Mouse (Mus musculus) cerebellum, adult 9-11 months (tissue): ENCODE data around the gene Rbbp5.
A peak's percentile ranks its signal among the peaks of the same experiment; 100 is the strongest.
"Not testable (repeated sequence)": the region's sequence is repeated elsewhere in the genome, so short reads cannot be mapped to it uniquely, and the experiment has no call there.

Source experiments
- DNase-seq: peaks from one replicate; pipeline ENCODE4 v3.0.0; 2022

Rbbp5 gene

GRCm38 (mm10) chr1:132476928-132477691 is at the start of gene Rbbp5:
Gene Rbbp5, plus strand, starts transcription at chr1:132477365.
- DNase-seq, result peak; percentile 86

GRCm38 (mm10) chr1:132430818-132431217 is 46.3 kb upstream of the Rbbp5 start:
- DNase-seq, result no peak

- peak; percentile 55 for DNase-seq
Observed at GRCm38 (mm10) chr1:132431716-132432115, 45.4 kb upstream of the Rbbp5 start.

DNA sequence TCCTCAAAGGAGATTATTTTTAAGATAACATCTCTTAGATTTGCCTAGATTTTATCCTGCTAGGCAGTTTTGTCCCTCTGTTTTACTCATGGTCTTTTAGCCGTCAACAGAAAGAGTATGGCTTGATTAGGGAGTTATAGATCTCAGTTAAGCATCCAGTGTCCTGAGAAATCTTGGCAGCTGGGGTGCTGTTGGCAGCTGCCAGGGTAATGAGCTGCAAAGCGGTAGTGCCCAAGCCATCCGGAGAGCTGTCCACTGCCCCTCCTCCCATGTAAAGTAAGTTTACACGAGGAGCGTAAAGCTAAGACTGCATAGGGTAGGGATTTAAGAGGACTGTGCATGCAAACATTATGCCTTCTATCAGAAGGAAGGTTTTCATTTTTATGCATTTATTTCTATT is 43.8 kb upstream of the Rbbp5 start:
- DNase-seq, result no peak

GRCm38 (mm10) chr1:132434032-132434431 is 43.1 kb upstream of the Rbbp5 start:
- no peak for DNase-seq

DNA sequence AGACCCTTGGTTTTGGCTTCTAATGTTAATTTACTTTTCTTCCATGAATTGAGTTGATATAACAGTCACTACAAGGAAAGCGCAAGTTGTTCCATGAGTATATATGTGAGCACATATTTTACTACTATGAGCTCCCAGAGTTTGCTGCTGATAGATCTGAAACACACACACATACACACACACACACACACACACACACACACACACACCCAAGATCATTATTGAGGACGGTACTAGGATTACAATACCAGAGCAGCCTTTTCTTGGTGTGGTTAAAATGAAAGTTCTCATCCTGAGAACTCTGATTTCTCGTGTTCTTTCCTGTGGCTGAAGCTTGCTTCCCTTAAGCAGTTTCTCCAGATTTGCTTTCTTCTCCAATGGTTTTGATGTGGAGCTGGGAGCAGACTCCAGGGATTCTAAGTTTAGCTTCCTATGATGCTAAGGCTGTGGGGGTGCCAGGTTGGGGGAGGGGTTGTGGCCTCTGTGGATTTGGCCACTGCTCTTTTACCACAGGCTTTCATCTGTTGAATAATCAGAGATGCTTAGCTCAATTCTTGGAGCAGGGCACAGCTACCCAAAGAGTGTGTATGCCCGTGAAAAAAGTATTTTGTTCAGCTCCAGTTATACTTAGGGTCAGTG is 40.7 kb upstream of the Rbbp5 start:
- no peak for DNase-seq

DNA sequence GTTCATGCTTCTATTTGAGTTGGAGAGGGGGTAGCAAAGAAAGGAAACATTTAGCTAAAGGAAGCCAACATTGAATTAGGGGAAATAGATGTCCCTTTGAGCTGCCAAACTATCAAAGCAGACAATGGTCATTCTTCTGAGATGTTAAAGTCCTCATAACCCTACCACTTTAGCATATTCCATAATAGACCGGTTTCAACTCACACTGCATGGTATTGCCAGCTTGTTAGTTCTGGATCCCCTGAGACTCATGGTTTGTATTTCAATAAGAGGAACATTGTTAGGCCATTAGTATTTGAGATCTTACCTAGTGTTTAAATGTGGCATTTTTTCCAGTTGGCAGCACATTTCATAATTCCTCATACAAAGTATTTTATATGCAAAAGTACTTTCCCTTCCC is 40.2 kb upstream of the Rbbp5 start:
- DNase-seq, result no peak

DNA sequence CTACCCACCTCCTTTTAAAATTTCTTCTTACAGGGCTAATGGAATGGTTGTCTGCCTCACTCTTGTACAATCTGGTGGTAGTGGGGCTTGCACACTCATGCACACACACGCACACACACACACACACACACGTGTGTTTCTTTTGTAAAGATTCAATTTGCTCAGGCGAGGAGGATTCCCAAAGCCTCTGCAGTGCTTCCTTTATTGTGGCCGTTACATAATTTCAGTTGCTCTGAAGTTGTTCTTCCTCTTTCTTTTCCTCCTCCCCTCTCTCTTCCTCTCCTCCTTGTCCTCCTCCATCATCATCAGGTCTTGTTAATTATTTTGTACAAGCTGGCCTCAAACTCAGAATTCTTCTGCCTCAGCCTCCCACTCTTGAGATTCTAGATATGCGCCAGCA is 39.8 kb upstream of the Rbbp5 start:
- no peak for DNase-seq

GRCm38 (mm10) chr1:132440896-132441435 is 36.2 kb upstream of the Rbbp5 start:
- DNase-seq, result no peak

GRCm38 (mm10) chr1:132449742-132450141 is 27.4 kb upstream of the Rbbp5 start:
- DNase-seq, result no peak

- DNase-seq, result no peak
Observed at GRCm38 (mm10) chr1:132464651-132465050, 12.5 kb upstream of the Rbbp5 start.

GRCm38 (mm10) chr1:132468926-132469325 is 8.2 kb upstream of the Rbbp5 start:
- no peak for DNase-seq

DNA sequence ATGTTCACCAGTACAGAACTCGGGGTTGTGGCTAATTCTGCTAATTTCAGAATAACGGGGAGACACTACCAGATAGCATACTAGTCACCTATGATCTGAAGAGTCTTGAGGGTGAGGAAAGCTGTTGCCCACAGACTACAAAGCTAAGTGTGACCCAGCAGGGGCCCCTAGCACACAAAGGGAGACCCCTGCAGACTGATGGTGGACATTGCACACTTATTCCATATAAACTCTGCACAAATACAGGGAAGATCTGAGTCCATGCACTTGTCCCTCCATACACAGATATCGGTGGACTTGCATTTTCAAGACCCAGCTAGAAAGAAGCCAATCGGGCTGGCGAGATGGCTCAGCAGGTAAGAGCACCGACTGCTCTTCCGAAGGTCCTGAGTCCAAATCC is 7.6 kb upstream of the Rbbp5 start:
- DNase-seq, result no peak

DNA sequence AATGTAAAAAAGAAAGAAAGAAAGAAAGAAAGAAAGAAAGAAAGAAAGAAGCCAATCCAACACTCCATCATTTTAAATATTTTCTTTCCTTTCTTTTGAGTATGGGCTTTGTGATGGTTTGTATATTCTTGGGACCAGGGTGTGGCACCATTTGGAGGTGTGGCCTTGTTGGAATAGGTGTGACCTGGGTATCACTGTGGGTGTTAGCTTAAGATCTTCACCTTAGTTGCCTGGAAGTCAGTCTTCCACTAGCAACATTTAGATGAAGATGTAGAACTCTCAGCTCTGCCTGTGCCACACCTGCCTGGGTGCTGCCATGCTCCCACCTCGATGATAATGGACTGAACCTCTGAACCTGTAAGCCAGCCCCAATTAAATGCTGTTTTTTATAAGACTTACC is 7.1 kb upstream of the Rbbp5 start:
- not testable (repeated sequence) for DNase-seq

DNA sequence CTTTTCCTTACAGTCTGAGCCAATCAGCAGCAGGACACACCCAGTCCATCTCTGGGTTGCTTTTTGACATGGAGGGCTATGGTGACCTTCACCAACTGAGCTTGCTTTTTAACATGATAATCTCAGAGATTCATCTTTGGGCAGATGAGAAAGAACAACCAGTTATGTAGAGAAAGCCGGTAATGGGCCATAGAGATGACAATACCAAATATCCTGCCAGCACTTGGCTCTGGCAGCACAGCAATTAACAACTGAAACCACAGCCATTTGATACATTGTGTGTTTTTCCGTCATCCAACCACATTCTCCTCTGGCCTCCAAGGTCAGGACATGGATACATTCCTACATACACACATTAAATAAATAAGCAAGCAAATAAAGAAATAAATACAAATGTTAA is 6.1 kb upstream of the Rbbp5 start:
- no peak for DNase-seq

GRCm38 (mm10) chr1:132471499-132471898 is 5.7 kb upstream of the Rbbp5 start:
- DNase-seq, result no peak

DNA sequence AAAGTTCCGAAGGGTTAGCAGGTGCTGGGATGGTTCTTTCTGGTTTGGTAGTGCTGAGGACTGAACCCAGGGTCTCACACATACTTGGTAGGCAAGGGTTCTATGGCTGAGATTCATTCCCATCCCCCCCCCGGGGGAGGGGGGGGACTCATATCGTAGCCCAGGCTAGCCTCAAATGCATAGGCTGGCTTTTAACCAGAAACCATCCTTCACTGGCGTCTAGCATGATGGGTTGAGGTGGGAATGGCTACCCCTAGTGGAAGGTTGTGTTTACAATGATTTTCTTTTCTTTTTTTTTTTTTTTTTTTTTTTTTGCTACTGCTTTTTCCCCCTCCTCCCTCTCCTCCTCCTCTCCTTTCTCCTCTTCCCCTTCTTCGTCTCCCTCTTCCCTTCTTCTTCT is 4.6 kb upstream of the Rbbp5 start:
- no peak for DNase-seq

DNA sequence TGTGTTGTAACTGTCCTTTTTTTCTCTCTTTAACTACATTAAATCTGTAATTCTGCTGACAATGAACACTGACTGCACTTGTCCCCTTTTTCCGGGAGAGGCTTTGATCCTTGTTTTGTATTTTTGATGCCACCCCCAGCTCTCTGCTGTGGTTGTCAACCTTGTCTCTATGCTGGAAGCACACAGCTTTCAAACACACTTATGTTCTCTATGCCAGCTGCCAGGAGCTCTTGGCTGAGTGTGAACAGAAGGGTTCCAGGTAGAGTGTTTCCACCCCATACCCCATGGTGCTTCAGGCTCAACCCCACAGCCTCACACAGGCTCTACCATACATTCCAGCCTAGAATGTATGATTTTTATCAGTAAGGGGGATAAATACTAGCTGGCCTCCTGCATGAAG is 2.7 kb upstream of the Rbbp5 start:
- DNase-seq, result no peak

- no peak for DNase-seq
Observed at GRCm38 (mm10) chr1:132476575-132476927, 614 bp upstream of the Rbbp5 start.

- no peak for DNase-seq
Observed at GRCm38 (mm10) chr1:132479438-132479837, 2.3 kb downstream of the Rbbp5 start.

DNA sequence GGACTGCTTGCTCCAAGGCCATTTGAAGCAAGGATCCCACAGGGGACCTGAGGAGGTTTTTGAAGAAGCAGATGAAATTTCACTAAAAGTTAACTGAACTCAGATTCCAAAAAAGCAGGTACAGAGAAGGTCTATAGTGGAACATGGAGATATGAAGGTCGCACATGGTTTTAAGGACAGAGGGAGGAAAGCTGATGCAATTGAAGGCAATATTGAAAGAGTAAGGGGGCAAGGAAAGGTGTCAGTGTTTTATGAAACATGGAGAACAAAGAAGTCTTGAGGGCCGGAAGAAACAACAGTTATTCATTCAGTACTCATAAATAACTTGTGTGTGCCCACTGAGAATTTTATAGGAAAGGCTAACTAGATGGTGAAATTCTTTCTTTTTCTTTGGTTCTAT is 4.5 kb downstream of the Rbbp5 start:
- no peak for DNase-seq

GRCm38 (mm10) chr1:132483234-132483633 is 6.1 kb downstream of the Rbbp5 start:
- no peak for DNase-seq

GRCm38 (mm10) chr1:132483759-132484158 is 6.6 kb downstream of the Rbbp5 start:
- no peak for DNase-seq

DNA sequence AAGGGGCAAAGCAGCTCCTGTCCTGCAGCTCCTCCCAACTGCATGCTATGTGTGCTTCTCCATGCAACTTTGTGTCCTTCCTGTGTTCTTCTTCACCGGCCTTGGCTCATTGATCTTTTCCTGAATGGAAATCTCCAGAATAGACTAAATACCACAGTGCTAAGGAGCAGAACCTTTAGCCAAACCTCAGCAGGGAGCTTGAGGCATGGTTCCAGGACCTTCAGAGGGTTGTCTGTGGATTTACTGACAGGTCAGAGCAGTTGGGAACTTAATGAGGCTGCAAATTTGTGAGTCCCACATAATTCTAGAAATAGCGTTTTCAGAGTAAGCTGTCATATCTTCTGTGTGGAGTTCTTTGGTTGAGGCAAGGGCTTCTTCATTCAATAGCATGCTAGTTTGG is 23.4 kb downstream of the Rbbp5 start:
- DNase-seq, result peak; percentile 41

DNA sequence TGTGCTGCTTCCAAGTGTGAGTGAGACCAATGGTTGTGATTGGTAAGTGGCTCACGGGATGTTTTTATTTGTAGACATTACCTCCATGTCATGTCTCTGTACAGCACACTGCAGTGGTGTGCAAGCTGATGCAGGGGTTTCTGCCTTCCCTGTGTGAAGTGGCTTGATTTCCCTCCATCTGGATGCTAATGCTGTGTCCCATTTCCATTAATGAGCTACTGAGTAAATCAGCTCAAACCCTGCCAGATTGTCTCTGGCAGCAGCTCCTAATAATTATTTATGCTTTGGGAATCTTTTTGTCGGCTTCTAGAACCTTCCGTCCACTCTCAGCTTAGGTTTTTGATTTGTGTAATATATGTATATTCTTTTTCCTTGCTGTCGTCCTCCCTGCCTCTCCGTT is 28.0 kb downstream of the Rbbp5 start:
- no peak for DNase-seq
